Mouse (Mus musculus) adrenal gland, postnatal 14 days (tissue): ENCODE measurements around the gene Ly86. TPM values are rescaled to one million over a fixed set of nuclear protein-coding genes. Genes with fewer than 3 reads are reported as not detected.

Experiments
- DNase-seq: peaks from one replicate; pipeline ENCODE4 v3.0.0; 2021; ENCODE audit warnings: mixed read lengths
- total RNA-seq: library from RNA; stranded (reverse); gene quantifications from 2 replicates; pipeline ENCODE4 v1.2.3, GENCODE M21; 2021

Ly86 gene
- total RNA-seq, 1 experiment from 2014 or later, result 3.0 TPM

GRCm38 (mm10) chr13:37432653-37433052 is 87.6 kb downstream of the Ly86 start:
- DNase-seq, result no peak

GRCm38 (mm10) chr13:37433142-37433541 is 88.1 kb downstream of the Ly86 start:
- no peak for DNase-seq

- no peak for DNase-seq
Measured at GRCm38 (mm10) chr13:37433730-37434129, 88.7 kb downstream of the Ly86 start.

GRCm38 (mm10) chr13:37434137-37434772 is 89.2 kb downstream of the Ly86 start:
- peak; percentile 78 for DNase-seq

- no peak for DNase-seq
Measured at GRCm38 (mm10) chr13:37434841-37435240, 89.8 kb downstream of the Ly86 start.

GRCm38 (mm10) chr13:37436267-37437013 is 91.4 kb downstream of the Ly86 start:
- DNase-seq, result no peak

- no peak for DNase-seq
Measured at GRCm38 (mm10) chr13:37438788-37439187, 93.8 kb downstream of the Ly86 start.

GRCm38 (mm10) chr13:37439477-37439876 is 94.5 kb downstream of the Ly86 start:
- no peak for DNase-seq

- DNase-seq, result no peak
Measured at GRCm38 (mm10) chr13:37439941-37440340, 94.9 kb downstream of the Ly86 start.

- DNase-seq, result no peak
Measured at GRCm38 (mm10) chr13:37440593-37441307, 95.7 kb downstream of the Ly86 start.

- peak; percentile 18 for DNase-seq
Measured at GRCm38 (mm10) chr13:37442058-37442457, 97.0 kb downstream of the Ly86 start.

- peak; percentile 69 for DNase-seq
Measured at GRCm38 (mm10) chr13:37442531-37442930, 97.5 kb downstream of the Ly86 start.

GRCm38 (mm10) chr13:37446699-37447258 is 101.8 kb downstream of the Ly86 start:
- DNase-seq, result no peak

GRCm38 (mm10) chr13:37451021-37451420 is 106.0 kb downstream of the Ly86 start:
- no peak for DNase-seq

GRCm38 (mm10) chr13:37451471-37451870 is 106.5 kb downstream of the Ly86 start:
- DNase-seq, result peak; percentile 39

- DNase-seq, result peak; percentile 71
Measured at GRCm38 (mm10) chr13:37452022-37452941, 107.3 kb downstream of the Ly86 start.

GRCm38 (mm10) chr13:37453203-37453602 is 108.2 kb downstream of the Ly86 start:
- peak; percentile 94 for DNase-seq

- no peak for DNase-seq
Measured at GRCm38 (mm10) chr13:37454356-37454755, 109.3 kb downstream of the Ly86 start.

- DNase-seq, result peak; percentile 58
Measured at GRCm38 (mm10) chr13:37455561-37455960, 110.6 kb downstream of the Ly86 start.

GRCm38 (mm10) chr13:37457007-37457827 is 112.2 kb downstream of the Ly86 start:
- DNase-seq, result peak; percentile 69

- no peak for DNase-seq
Measured at GRCm38 (mm10) chr13:37458557-37458956, 113.5 kb downstream of the Ly86 start.
